Mouse (Mus musculus): ENCODE results near the gene Gm48551. TPM values are rescaled to one million over a fixed set of nuclear protein-coding genes. Genes with fewer than 3 reads are reported as not detected.

The Gm48551 gene
- polyA plus RNA-seq, 1 experiment: 4.8 TPM

- WGBS: 28% methylated on average over 4 of the region's 4 CpGs
- Histone ChIP-seq H3K27me3 (ENCODE audit: control insufficient read depth, insufficient read depth, low read length) (no peaks in the 10 kb centered on the region), H3K36me3 (ENCODE audit: control insufficient read depth, insufficient read depth, low read length) (peaks cover 4% of the 10 kb centered on the region; the same call in 1 of the 2 replicates), H3K4me1 (ENCODE audit: control insufficient read depth, insufficient read depth, insufficient read length, low read length) (peaks cover 72% of the 10 kb centered on the region), H3K4me3 (ENCODE audit: low read depth, low read length) (no peak overlapping the region), H3K27ac (ENCODE audit: insufficient read depth, low read depth, low read length) (peak overlapping the region; percentile 78)
- no peak for TF ChIP-seq POLR2A (IDR thresholded peaks at IDR 0.05; ENCODE audit: low read depth, low read length)
- no peak for TF ChIP-seq CTCF (IDR thresholded peaks at IDR 0.05; ENCODE audit: extremely low read depth, insufficient read length, insufficient replicate concordance, low read depth, low read length)
Observed at GRCm38 (mm10) chr10:81410350-81410749, 26.1 kb downstream of the Gm48551 start.

GRCm38 (mm10) chr10:81410981-81411380 is 26.7 kb downstream of the Gm48551 start:
- H3K27ac ChIP-seq (ENCODE audit: insufficient read depth, low read depth, low read length): peak overlapping the region; percentile 78
- no peaks in the 10 kb centered on the region for H3K27me3 ChIP-seq (ENCODE audit: control insufficient read depth, insufficient read depth, low read length)
- H3K36me3 ChIP-seq (ENCODE audit: control insufficient read depth, insufficient read depth, low read length): peaks cover 4% of the 10 kb centered on the region; the same call in 1 of the 2 replicates
- WGBS: 38% methylated on average over 9 of the region's 9 CpGs
- H3K4me3 ChIP-seq (ENCODE audit: low read depth, low read length): 0 out of 2 replicates have a peak overlapping the region, but pooled peaks have one; percentile 1
- peaks cover 74% of the 10 kb centered on the region for H3K4me1 ChIP-seq (ENCODE audit: control insufficient read depth, insufficient read depth, insufficient read length, low read length)
- TF ChIP-seq POLR2A (IDR thresholded peaks at IDR 0.05; ENCODE audit: low read depth, low read length): no peak
- TF ChIP-seq CTCF (IDR thresholded peaks at IDR 0.05; ENCODE audit: extremely low read depth, insufficient read length, insufficient replicate concordance, low read depth, low read length): no peak

GRCm38 (mm10) chr10:81411471-81412400 is 27.5 kb downstream of the Gm48551 start:
- peaks cover 79% of the 10 kb centered on the region for H3K4me1 ChIP-seq (ENCODE audit: control insufficient read depth, insufficient read depth, insufficient read length, low read length)
- 41% methylated on average over 18 of the region's 18 CpGs for WGBS

GRCm38 (mm10) chr10:81412586-81413309 is 28.5 kb downstream of the Gm48551 start:
- 71% methylated on average over 16 of the region's 16 CpGs for WGBS
- H3K4me1 ChIP-seq (ENCODE audit: control insufficient read depth, insufficient read depth, insufficient read length, low read length): peaks cover 83% of the 10 kb centered on the region
- H3K36me3 ChIP-seq (ENCODE audit: control insufficient read depth, insufficient read depth, low read length): no peaks in the 10 kb centered on the region
- H3K4me3 ChIP-seq (ENCODE audit: low read depth, low read length): no peak overlapping the region
- peak overlapping the region; percentile 78 for H3K27ac ChIP-seq (ENCODE audit: insufficient read depth, low read depth, low read length)
- H3K27me3 ChIP-seq (ENCODE audit: control insufficient read depth, insufficient read depth, low read length): no peaks in the 10 kb centered on the region
- no peak for TF ChIP-seq POLR2A (IDR thresholded peaks at IDR 0.05; ENCODE audit: low read depth, low read length)
- TF ChIP-seq CTCF (IDR thresholded peaks at IDR 0.05; ENCODE audit: extremely low read depth, insufficient read length, insufficient replicate concordance, low read depth, low read length): no peak

More at GRCm38 (mm10) chr10:81411471-81412400, 27.5 kb downstream of the Gm48551 start:
- peak overlapping the region; percentile 78 for H3K27ac ChIP-seq (ENCODE audit: insufficient read depth, low read depth, low read length)
- no peak for TF ChIP-seq CTCF (IDR thresholded peaks at IDR 0.05; ENCODE audit: extremely low read depth, insufficient read length, insufficient replicate concordance, low read depth, low read length)
- H3K4me3 ChIP-seq (ENCODE audit: low read depth, low read length): no peak overlapping the region
- peaks cover 4% of the 10 kb centered on the region; the same call in 1 of the 2 replicates for H3K36me3 ChIP-seq (ENCODE audit: control insufficient read depth, insufficient read depth, low read length)
- H3K27me3 ChIP-seq (ENCODE audit: control insufficient read depth, insufficient read depth, low read length): no peaks in the 10 kb centered on the region

- Histone ChIP-seq H3K27me3 (ENCODE audit: control insufficient read depth, insufficient read depth, low read length) (no peaks in the 10 kb centered on the region), H3K4me1 (ENCODE audit: control insufficient read depth, insufficient read depth, insufficient read length, low read length) (peaks cover 75% of the 10 kb centered on the region), H3K27ac (ENCODE audit: insufficient read depth, low read depth, low read length) (peak overlapping the region; percentile 89), H3K4me3 (ENCODE audit: low read depth, low read length) (peak overlapping the region; percentile 55), H3K36me3 (ENCODE audit: control insufficient read depth, insufficient read depth, low read length) (no peaks in the 10 kb centered on the region; the same call in 1 of the 2 replicates)
- no peak for TF ChIP-seq CTCF (IDR thresholded peaks at IDR 0.05; ENCODE audit: extremely low read depth, insufficient read length, insufficient replicate concordance, low read depth, low read length)
- TF ChIP-seq POLR2A (IDR thresholded peaks at IDR 0.05; ENCODE audit: low read depth, low read length): no peak
- 23% methylated on average over 26 of the region's 26 CpGs for WGBS
Observed at GRCm38 (mm10) chr10:81413310-81414261, 29.3 kb downstream of the Gm48551 start.

- no peaks in the 10 kb centered on the region for H3K27me3 ChIP-seq (ENCODE audit: control insufficient read depth, insufficient read depth, low read length)
- H3K36me3 ChIP-seq (ENCODE audit: control insufficient read depth, insufficient read depth, low read length): no peaks in the 10 kb centered on the region; the same call in 1 of the 2 replicates
- H3K4me1 ChIP-seq (ENCODE audit: control insufficient read depth, insufficient read depth, insufficient read length, low read length): peaks cover 75% of the 10 kb centered on the region
- peak overlapping the region; percentile 75 for H3K27ac ChIP-seq (ENCODE audit: insufficient read depth, low read depth, low read length)
- TF ChIP-seq CTCF (IDR thresholded peaks at IDR 0.05; ENCODE audit: extremely low read depth, insufficient read length, insufficient replicate concordance, low read depth, low read length) (no peak), POLR2A (IDR thresholded peaks at IDR 0.05; ENCODE audit: low read depth, low read length) (no peak; the same call in 1 of the 2 replicates)
- H3K4me3 ChIP-seq (ENCODE audit: low read depth, low read length): no peak overlapping the region
Observed at GRCm38 (mm10) chr10:81414682-81415081, 30.4 kb downstream of the Gm48551 start.

Data from small intestine, adult 2 months (tissue).